Mouse (Mus musculus) kidney, embryonic 15.5 days (tissue): ENCODE data around the gene Cela2a. TPM values are rescaled to one million over a fixed set of nuclear protein-coding genes. Genes with fewer than 3 reads are reported as not detected.
"Not testable (repeated sequence)": the region's sequence is repeated elsewhere in the genome, so short reads cannot be mapped to it uniquely, and the experiment has no call there.

Source experiments
- ATAC-seq: fragments of 200-750 bp; cut with Nextera tagmentation; replicated peaks from 2 replicates; pipeline ENCODE4 v1.8.0; 2017; ENCODE audit warnings: moderate TSS enrichment; ENCODE audit not compliant: low FRiP score
- H3K27ac ChIP-seq: fragments of 300-500 bp; sonication (generic); 2 replicates; pipeline ENCODE4 v1.5.1; 2015; ENCODE audit warnings: mild to moderate bottlenecking, inconsistent platforms
- H3K27me3 ChIP-seq: fragments of 300-500 bp; sonication (generic); 2 replicates; pipeline ENCODE4 v1.6.1; 2015; ENCODE audit warnings: inconsistent platforms
- H3K36me3 ChIP-seq: fragments of 300-500 bp; sonication (generic); 2 replicates; pipeline ENCODE4 v1.6.1; 2015; ENCODE audit warnings: inconsistent platforms
- H3K4me1 ChIP-seq: fragments of 300-500 bp; sonication (generic); 2 replicates; pipeline ENCODE4 v1.6.1; 2015; ENCODE audit warnings: inconsistent platforms
- H3K4me2 ChIP-seq: fragments of 300-500 bp; sonication (generic); 2 replicates; pipeline ENCODE4 v1.6.1; 2015; ENCODE audit warnings: moderate library complexity, mild to moderate bottlenecking, inconsistent platforms
- H3K4me3 ChIP-seq: fragments of 300-500 bp; sonication (generic); replicated peaks from 2 replicates; pipeline ENCODE4 v1.5.1; 2015; ENCODE audit warnings: mild to moderate bottlenecking, inconsistent platforms
- H3K9ac ChIP-seq: fragments of 300-500 bp; sonication (generic); 2 replicates; pipeline ENCODE4 v1.6.1; 2015; ENCODE audit warnings: mild to moderate bottlenecking, inconsistent platforms
- H3K9me3 ChIP-seq: fragments of 300-500 bp; sonication (generic); replicated peaks from 2 replicates; pipeline ENCODE4 v1.6.1; 2016; ENCODE audit warnings: inconsistent platforms
- WGBS: fragments of 180-500 bp; shearing (Covaris S2); methylation state at CpG from one replicate; pipeline ENCODE4 v1.1.7; 2015; ENCODE audit warnings: mixed read lengths; 5-methylcytosine and 5-hydroxymethylcytosine counted together
- polyA plus RNA-seq: library from polyadenylated mRNA; unstranded; fragments of >200 nt; fragmentation: Nextera tagmentation; extraction: Ambion mirVana; gene quantifications from 2 replicates; pipeline ENCODE4 v1.2.1, GENCODE M21; 2015

The Cela2a gene
- polyA plus RNA-seq, 1 experiment from 2014 or later = 0.19 TPM

- H3K4me1 ChIP-seq = no peaks in the 10 kb centered on the region
Measured at GRCm38 (mm10) chr4:141779828-141780227, 46.1 kb downstream of the Cela2a start.

GRCm38 (mm10) chr4:141773019-141773418, 52.9 kb downstream of the Cela2a start:
- not testable (repeated sequence) for H3K4me2 ChIP-seq, H3K9ac ChIP-seq, ATAC-seq, H3K27me3 ChIP-seq, H3K9me3 ChIP-seq, H3K4me1 ChIP-seq, H3K27ac ChIP-seq, H3K4me3 ChIP-seq
- H3K36me3 ChIP-seq = peaks cover 96% of the 10 kb centered on the region
- WGBS = 94% methylated on average over 4 of the region's 4 CpGs

More at GRCm38 (mm10) chr4:141779828-141780227, 46.1 kb downstream of the Cela2a start:
- WGBS = 90% methylated on average over 8 of the region's 8 CpGs
- no peak overlapping the region for H3K4me2 ChIP-seq
- H3K4me3 ChIP-seq = no peak overlapping the region
- H3K9me3 ChIP-seq = no peaks in the 10 kb centered on the region
- ATAC-seq = no peak
- no peaks in the 10 kb centered on the region for H3K27me3 ChIP-seq
- no peak overlapping the region for H3K9ac ChIP-seq
- no peak overlapping the region for H3K27ac ChIP-seq
- H3K36me3 ChIP-seq = peaks cover 94% of the 10 kb centered on the region

GRCm38 (mm10) chr4:141771823-141772222, 54.1 kb downstream of the Cela2a start:
- no peak overlapping the region for H3K27ac ChIP-seq
- 88% methylated on average over 8 of the region's 8 CpGs for WGBS
- no peak overlapping the region for H3K4me3 ChIP-seq
- no peaks in the 10 kb centered on the region for H3K27me3 ChIP-seq
- H3K9ac ChIP-seq = no peak overlapping the region
- H3K4me2 ChIP-seq = no peak overlapping the region
- peaks cover 100% of the 10 kb centered on the region for H3K36me3 ChIP-seq
- H3K4me1 ChIP-seq = peaks cover 14% of the 10 kb centered on the region
- H3K9me3 ChIP-seq = no peaks in the 10 kb centered on the region
- no peak for ATAC-seq

DNA sequence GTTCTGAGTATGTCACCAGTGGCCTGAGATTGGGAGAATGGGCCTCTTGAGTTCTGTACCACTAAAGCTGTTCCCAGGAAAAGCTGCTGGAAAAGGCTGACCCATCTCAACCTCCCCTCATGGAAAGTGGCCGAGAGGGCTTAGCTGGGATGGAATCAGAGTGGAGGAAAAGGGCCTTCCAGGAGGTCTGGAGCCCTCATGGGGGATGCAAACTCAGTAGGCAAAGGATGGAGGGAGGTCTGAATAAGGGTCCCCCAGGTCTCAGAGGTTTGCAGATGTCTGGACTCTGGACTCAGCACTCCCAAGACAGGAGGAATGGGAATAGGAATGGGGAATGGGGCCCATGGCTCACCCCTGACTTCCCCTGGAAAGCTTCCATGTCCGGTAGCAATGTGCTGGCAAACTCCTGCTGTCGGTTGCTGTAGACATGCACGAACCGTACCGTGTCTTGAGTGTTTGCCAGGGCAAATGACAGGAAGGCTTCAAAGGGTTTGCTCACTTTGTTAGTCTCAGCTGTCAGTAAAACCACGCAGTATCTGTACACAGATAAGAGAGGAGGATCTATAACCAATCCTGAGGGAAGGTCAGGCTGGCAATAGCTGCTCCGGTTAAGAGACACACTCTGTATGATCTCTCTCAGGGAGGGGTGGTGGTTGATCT, 56.3 kb downstream of the Cela2a start:
- Histone ChIP-seq H3K27me3 (no peaks in the 10 kb centered on the region), H3K4me1 (peaks cover 22% of the 10 kb centered on the region), H3K27ac (no peak overlapping the region), H3K9ac (no peak overlapping the region), H3K9me3 (no peaks in the 10 kb centered on the region), H3K4me3 (no peak overlapping the region), H3K4me2 (no peak overlapping the region), H3K36me3 (peaks cover 97% of the 10 kb centered on the region)
- ATAC-seq = no peak
- WGBS = 89% methylated on average over 8 of the region's 8 CpGs

GRCm38 (mm10) chr4:141767353-141768036, 58.5 kb downstream of the Cela2a start:
- no peaks in the 10 kb centered on the region for H3K27me3 ChIP-seq
- H3K4me3 ChIP-seq = no peak overlapping the region
- WGBS = 69% methylated on average over 19 of the region's 19 CpGs
- no peaks in the 10 kb centered on the region for H3K9me3 ChIP-seq
- ATAC-seq = peak; percentile 63; the same call in 1 of the 2 replicates
- peak overlapping the region; percentile 10; the same call in 1 of the 2 replicates for H3K4me2 ChIP-seq
- H3K36me3 ChIP-seq = peaks cover 97% of the 10 kb centered on the region
- H3K4me1 ChIP-seq = peaks cover 22% of the 10 kb centered on the region
- H3K27ac ChIP-seq = peak overlapping the region; percentile 84
- H3K9ac ChIP-seq = no peak overlapping the region

GRCm38 (mm10) chr4:141766668-141767352, 59.1 kb downstream of the Cela2a start:
- 61% methylated on average over 19 of the region's 19 CpGs for WGBS
- Histone ChIP-seq H3K27me3 (no peaks in the 10 kb centered on the region), H3K27ac (peak overlapping the region; percentile 84), H3K4me2 (0 out of 2 replicates have a peak overlapping the region, but pooled peaks have one; percentile 10), H3K4me3 (no peak overlapping the region), H3K9ac (no peak overlapping the region), H3K36me3 (peaks cover 95% of the 10 kb centered on the region), H3K4me1 (peaks cover 22% of the 10 kb centered on the region), H3K9me3 (no peaks in the 10 kb centered on the region)
- ATAC-seq = no peak

GRCm38 (mm10) chr4:141766316-141766667, 59.7 kb downstream of the Cela2a start:
- Histone ChIP-seq H3K4me3 (no peak overlapping the region), H3K36me3 (peaks cover 95% of the 10 kb centered on the region), H3K9ac (no peak overlapping the region), H3K4me2 (0 out of 2 replicates have a peak overlapping the region, but pooled peaks have one; percentile 10), H3K27me3 (no peaks in the 10 kb centered on the region), H3K4me1 (peaks cover 22% of the 10 kb centered on the region), H3K27ac (peak overlapping the region; percentile 84), H3K9me3 (no peaks in the 10 kb centered on the region)
- WGBS = 80% methylated on average over 8 of the region's 8 CpGs
- ATAC-seq = no peak

DNA sequence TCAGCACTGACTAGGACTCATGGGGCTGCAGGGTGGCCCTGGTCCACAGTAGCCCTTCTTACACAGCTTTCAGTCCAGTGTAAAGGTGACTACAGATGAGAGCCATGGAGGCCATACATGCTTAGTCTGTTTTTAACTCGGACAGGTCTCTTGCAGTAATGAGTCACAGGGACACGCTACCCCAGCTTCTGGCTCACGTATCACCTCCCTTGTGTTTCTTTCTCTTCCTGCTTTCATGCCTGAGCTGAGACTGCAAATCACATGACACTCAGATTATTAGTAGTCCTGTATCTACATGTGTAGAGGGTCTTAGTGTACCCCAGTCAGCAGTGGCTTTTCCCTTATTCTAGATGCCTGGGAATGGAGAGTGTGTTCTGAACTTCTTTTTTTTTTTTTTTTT, 61.0 kb downstream of the Cela2a start:
- 95% methylated on average over 3 of the region's 3 CpGs for WGBS
- Histone ChIP-seq H3K9me3 (no peaks in the 10 kb centered on the region), H3K27me3 (no peaks in the 10 kb centered on the region), H3K4me3 (no peak overlapping the region), H3K27ac (no peak overlapping the region), H3K4me2 (no peak overlapping the region), H3K36me3 (peaks cover 87% of the 10 kb centered on the region), H3K4me1 (peaks cover 22% of the 10 kb centered on the region), H3K9ac (no peak overlapping the region)
- ATAC-seq = no peak

Other genes starting within 250 kb of the Cela2a start
- gene Fblim1, start 220.1 kb downstream of the Cela2a start, polyA plus RNA-seq = 71.4 and 81.3 TPM in 2 replicates
- gene Tmem82, start 207.5 kb downstream of the Cela2a start, polyA plus RNA-seq = 2.7 and 3.1 TPM in 2 replicates
- gene Slc25a34, start 202.3 kb downstream of the Cela2a start, polyA plus RNA-seq = 0.27 and 0.49 TPM in 2 replicates
- gene Plekhm2, start 161.3 kb downstream of the Cela2a start, polyA plus RNA-seq = 4.7 and 6.8 TPM in 2 replicates
- not detected in 2 replicates for gene Rsc1a1, start 140.6 kb downstream of the Cela2a start, polyA plus RNA-seq
- 20.3 and 21.8 TPM in 2 replicates for gene Ddi2, start 102.7 kb downstream of the Cela2a start, polyA plus RNA-seq
- 1.7 and 2.4 TPM in 2 replicates for gene Agmat, start 79.5 kb downstream of the Cela2a start, polyA plus RNA-seq
- gene Dnajc16, start 35.2 kb downstream of the Cela2a start, polyA plus RNA-seq = 5.2 and 5.5 TPM in 2 replicates
- 23.7 and 25.8 TPM in 2 replicates for gene Casp9, start 32.5 kb downstream of the Cela2a start, polyA plus RNA-seq
- gene Ctrc, start 20.2 kb upstream of the Cela2a start, polyA plus RNA-seq = not detected in 2 replicates
- gene Efhd2, start 48.8 kb upstream of the Cela2a start, polyA plus RNA-seq = 53.9 and 56.7 TPM in 2 replicates
- 0.87 and 1.4 TPM in 2 replicates for gene Fhad1, start 188.9 kb upstream of the Cela2a start, polyA plus RNA-seq